In genomic region chr14:16366986-16367385, GRCm38 (mm10) we compare ENCODE assay signal across 8 mouse cellular contexts. TPM values are rescaled to one million over a fixed set of nuclear protein-coding genes. Genes with fewer than 3 reads are reported as not detected.
A peak's percentile ranks its signal among the peaks of the same experiment; 100 is the strongest.
DNase-seq lines count a peak whose midpoint lies in the region; ATAC-seq lines count a peak whose summit lies in the region.

No protein-coding gene starts in this region.

- peak overlapping the region in 1 of 2 experiments; percentile 95; a peak in 3 of 4 replicates for H3K4me3 ChIP-seq in heart, embryonic 14.5 days (ENCODE audit: control insufficient read depth in 1 of 2, insufficient read depth in 1 of 2, low read depth in 1 of 2, low read length in 2 of 2)
- peak overlapping the region; percentile 95 for H3K4me3 ChIP-seq in hindbrain, embryonic 10.5 days
- H3K4me3 ChIP-seq in midbrain, embryonic 10.5 days, result peak overlapping the region; percentile 93

- H3K9ac ChIP-seq in heart, embryonic 14.5 days (ENCODE audit: low read length), result peak overlapping the region; percentile 99

- H3K4me2 ChIP-seq in heart, embryonic 14.5 days (ENCODE audit: low read length), result peak overlapping the region; percentile 84

- peaks cover 0 to 18% of the 10 kb centered on the region in 2 experiments; a peak in 3 of 4 replicates for H3K4me1 ChIP-seq in heart, embryonic 14.5 days (ENCODE audit: control insufficient read depth in 2 of 2, insufficient read depth in 2 of 2, low read length in 2 of 2)
- H3K4me1 ChIP-seq in hindbrain, embryonic 10.5 days (replicated peaks), result peaks cover 26% of the 10 kb centered on the region
- peaks cover 25% of the 10 kb centered on the region for H3K4me1 ChIP-seq in midbrain, embryonic 10.5 days

- H3K27ac ChIP-seq in heart, embryonic 14.5 days (replicated peaks in 1 of 2; ENCODE audit: control insufficient read depth in 1 of 2, insufficient read depth in 1 of 2, low read depth in 2 of 2, low read length in 2 of 2), result no peak overlapping the region
- H3K27ac ChIP-seq in hindbrain, embryonic 10.5 days, result no peak overlapping the region
- no peak overlapping the region for H3K27ac ChIP-seq in midbrain, embryonic 10.5 days (replicated peaks)

- no peak for DNase-seq in heart, postnatal 36 days
- peak; percentile 14 for DNase-seq in MEL-GATA-1-ER (ENCODE audit: extremely low read depth, low read depth)
- no peak for DNase-seq in hindbrain, embryonic 10.5 days (ENCODE audit: low spot score)
- DNase-seq in midbrain, embryonic 10.5 days (ENCODE audit: low spot score), result no peak
- DNase-seq in frontal cortex, postnatal 10 days (ENCODE audit: low spot score in 2 of 2), result no peak
- no peak for DNase-seq in adrenal gland, postnatal 10 days
- DNase-seq in adrenal gland, postnatal 14 days, result no peak

- no peaks in the 10 kb centered on the region for H3K36me3 ChIP-seq in heart, embryonic 14.5 days (ENCODE audit: control insufficient read depth, insufficient read depth, low read length)
- H3K36me3 ChIP-seq in hindbrain, embryonic 10.5 days, result peaks cover 22% of the 10 kb centered on the region
- H3K36me3 ChIP-seq in midbrain, embryonic 10.5 days, result peaks cover 19% of the 10 kb centered on the region

- no peaks in the 10 kb centered on the region for H3K27me3 ChIP-seq in heart, embryonic 14.5 days (ENCODE audit: control insufficient read depth, insufficient read depth, low read length)
- H3K27me3 ChIP-seq in hindbrain, embryonic 10.5 days (ENCODE audit: insufficient read depth, poor library complexity, severe bottlenecking), result no peaks in the 10 kb centered on the region
- H3K27me3 ChIP-seq in midbrain, embryonic 10.5 days (ENCODE audit: low read depth, poor library complexity, severe bottlenecking), result no peaks in the 10 kb centered on the region

- no peak for ATAC-seq in heart, embryonic 14.5 days (ENCODE audit: insufficient number of reproducible peaks, insufficient read depth, low FRiP score, low read depth)

- intact Hi-C loops in heart, postnatal 36 days (cut with DNase I), result loop anchor here (1.0 to 2.0 kb wide), 2 partner anchors 11 to 118 kb away; partner anchors contain the start of genes Ngly1 and Oxsm

- 48% methylated on average over 2 of the region's 2 CpGs for WGBS in heart, embryonic 14.5 days
- WGBS in hindbrain, embryonic 10.5 days, result 57% methylated on average over 2 of the region's 2 CpGs
- WGBS in midbrain, embryonic 10.5 days, result 64% methylated on average over 2 of the region's 2 CpGs

- no peaks in the 10 kb centered on the region for H3K9me3 ChIP-seq in heart, embryonic 14.5 days (ENCODE audit: control insufficient read depth, low read length)
- no peaks in the 10 kb centered on the region for H3K9me3 ChIP-seq in hindbrain, embryonic 10.5 days
- H3K9me3 ChIP-seq in midbrain, embryonic 10.5 days (replicated peaks), result no peaks in the 10 kb centered on the region

RNA-seq across cellular contexts. Expression of gene Top2b, which starts 2.0 kb away (rescaled TPM):
- 46.5 and 56.0 TPM in 2 replicates for polyA plus RNA-seq in heart, embryonic 14.5 days (2014; fragmentation: Nextera tagmentation; extraction: Ambion mirVana)
- total RNA-seq in heart, postnatal 36 days (2021), result 10 to 100 TPM; 51.0 to 67.2 TPM
- polyA plus RNA-seq in hindbrain, embryonic 10.5 days (2016; fragmentation: Nextera tagmentation; extraction: Ambion mirVana), result 54.7 and 72.0 TPM in 2 replicates
- polyA plus RNA-seq in midbrain, embryonic 10.5 days (2016; fragmentation: Nextera tagmentation; extraction: Ambion mirVana), result 64.5 and 83.2 TPM in 2 replicates
- 10 to 100 TPM; 83.5 to 88.6 TPM for total RNA-seq in adrenal gland, postnatal 10 days (2021)
- 74.9 and 80.4 TPM in 2 replicates for total RNA-seq in adrenal gland, postnatal 14 days (2021)
